Mouse (Mus musculus) neural tube, embryonic 10.5 days (tissue): ENCODE data around the gene Vangl2.

ENCODE experiments used
- DNase-seq: peaks from one replicate; pipeline ENCODE4 v3.0.0-alpha.2; 2017; ENCODE audit warnings: low spot score; ENCODE audit errors: extremely low spot score

Vangl2 gene

DNA sequence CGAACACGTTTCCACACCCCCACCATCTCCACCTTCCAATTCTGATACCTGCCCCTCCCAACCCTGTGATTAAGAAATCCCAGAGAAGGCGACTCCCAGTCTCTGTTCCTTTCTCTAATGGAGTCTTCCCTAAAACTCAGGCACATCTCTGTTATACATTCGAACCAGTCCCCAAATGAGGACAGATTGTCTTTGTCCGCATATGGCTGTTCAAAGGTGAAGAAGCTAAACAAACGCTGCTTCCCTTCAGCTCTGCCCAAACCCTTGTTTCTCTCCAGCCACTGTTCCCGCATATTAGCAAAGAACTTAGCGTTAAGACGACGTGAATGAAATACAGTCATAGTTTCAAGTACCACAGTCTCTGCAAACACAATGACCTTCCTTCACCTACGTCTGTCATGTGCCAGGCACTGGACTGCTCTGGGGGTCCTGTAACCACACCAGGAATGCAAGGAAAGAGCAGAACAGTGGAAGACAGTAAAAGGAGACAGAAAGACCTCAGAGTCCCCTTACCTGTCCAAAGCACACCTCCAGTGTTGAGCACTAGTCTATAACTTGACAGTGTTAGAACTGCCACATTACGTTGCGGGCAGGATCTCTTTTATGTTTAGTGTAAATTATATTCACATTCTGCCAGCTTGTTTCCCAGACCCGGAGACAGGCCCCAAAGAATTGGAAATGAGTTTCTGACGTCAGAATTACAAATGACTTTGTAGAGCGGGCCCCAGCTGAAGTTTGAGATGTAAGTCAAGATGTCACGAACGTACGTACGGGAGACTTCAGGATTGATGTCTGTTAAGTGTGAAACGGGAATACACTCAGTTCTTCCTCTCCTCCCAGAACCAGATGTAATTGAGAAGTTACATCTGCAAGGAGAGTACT is at the start of gene Vangl2:
Vangl2 (minus strand) TSS at position 51 of the 882 bp plus-strand sequence.
- no peak for DNase-seq

DNA sequence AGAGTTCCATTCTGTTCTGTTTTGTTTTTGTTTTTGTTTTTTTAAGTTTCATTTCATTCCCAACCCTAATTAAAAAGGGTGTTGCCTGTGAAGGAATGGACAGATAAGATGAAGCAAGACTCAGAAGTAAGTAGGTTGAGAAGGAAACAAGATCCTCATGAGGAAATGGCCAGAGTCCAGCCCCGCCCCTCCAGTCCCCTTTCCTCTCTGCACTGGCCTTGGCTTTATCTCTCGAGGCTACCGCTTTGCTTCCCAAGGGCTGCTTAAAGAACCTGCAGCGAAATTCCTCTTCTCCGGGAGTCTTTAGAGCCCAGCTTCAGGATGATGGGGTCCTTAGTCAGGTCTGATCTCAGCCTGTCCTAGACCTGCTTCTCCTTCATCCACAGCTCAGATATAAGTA is 49.7 kb upstream of the Vangl2 start:
- no peak for DNase-seq

DNA sequence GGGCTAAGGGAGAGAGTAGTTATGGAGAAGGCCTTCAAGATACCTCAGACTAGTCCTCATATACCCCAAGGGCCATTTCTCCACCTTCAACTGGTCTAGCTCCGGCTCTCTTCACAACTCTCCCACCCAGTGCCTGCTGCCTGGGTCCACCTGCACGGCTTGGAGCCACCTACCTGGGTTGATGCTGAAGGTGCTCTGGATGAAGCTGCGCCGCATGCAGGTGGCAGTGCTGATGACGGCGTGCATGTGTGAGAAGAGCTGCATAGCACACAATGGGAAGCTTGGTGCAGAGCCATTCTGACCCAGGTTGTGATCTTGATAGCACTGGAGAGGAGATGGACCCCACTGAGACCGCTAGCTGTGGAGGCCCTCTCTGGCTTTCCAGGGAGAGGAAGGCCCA is 44.4 kb upstream of the Vangl2 start:
- no peak for DNase-seq

DNA sequence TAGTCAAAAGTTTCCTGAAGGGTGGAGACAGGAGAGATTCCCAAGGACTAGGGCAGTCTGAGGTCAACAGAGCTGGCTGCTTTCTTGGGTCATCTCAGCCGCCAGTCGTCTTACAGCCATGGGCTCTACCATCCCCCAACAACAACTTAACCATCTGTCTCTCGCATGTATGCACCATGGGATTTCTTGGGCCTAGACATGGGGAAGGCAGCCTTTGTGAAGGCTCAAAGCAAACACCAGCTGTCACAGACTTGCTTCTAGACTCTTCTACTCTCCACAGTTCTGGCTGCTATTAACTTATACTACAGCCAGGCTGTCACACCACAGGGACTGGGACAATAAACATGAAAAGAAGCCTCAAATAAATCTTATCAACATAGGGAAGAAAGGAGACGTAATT is 43.3 kb upstream of the Vangl2 start:
- no peak for DNase-seq

DNA sequence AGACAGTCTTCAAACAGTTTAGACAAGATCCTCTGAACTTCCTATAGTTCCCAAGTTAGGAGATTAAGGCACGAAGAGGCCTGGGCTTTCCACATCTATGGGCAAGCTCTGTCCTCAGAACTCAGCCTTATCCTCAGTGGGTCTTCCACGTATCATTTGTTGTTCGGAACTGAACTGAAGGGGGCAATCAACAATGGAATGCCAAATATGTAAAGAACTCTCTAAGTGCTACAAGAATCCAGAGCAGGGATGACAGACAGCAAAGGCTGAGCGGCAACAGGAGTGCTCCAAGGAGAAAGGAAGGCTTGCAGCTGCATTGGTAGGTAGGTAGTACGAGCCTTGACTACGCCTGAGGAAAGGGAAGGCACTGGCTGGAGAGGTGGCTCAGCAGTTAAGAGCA is 42.0 kb upstream of the Vangl2 start:
- DNase-seq: no peak

DNA sequence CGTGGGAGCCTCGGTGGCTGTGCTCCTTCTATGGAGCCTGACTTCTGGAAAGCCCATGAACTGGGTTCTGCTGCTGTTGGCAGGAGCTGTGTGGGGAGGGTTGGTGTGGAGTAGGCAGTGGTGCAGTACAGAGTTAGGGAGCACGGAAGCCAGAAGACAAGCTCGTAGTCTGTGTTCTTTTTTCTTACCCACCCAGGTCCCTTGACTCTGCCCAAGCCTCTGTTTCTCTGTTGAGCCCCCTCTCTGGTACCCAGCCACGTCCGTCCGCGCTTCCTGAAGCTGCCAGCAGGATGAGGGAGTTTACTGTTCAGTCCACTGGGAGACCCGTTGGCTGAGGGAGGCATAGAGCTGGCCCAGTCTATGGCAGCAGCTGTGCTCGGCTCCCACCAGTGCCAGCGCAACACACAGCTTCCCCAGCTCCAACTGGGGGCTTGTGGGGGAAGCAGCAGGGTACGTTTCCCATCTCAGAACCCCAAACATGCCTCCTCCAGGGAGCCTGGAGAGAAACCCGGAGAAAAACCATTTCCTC is 36.4 kb upstream of the Vangl2 start:
- no peak for DNase-seq

DNA sequence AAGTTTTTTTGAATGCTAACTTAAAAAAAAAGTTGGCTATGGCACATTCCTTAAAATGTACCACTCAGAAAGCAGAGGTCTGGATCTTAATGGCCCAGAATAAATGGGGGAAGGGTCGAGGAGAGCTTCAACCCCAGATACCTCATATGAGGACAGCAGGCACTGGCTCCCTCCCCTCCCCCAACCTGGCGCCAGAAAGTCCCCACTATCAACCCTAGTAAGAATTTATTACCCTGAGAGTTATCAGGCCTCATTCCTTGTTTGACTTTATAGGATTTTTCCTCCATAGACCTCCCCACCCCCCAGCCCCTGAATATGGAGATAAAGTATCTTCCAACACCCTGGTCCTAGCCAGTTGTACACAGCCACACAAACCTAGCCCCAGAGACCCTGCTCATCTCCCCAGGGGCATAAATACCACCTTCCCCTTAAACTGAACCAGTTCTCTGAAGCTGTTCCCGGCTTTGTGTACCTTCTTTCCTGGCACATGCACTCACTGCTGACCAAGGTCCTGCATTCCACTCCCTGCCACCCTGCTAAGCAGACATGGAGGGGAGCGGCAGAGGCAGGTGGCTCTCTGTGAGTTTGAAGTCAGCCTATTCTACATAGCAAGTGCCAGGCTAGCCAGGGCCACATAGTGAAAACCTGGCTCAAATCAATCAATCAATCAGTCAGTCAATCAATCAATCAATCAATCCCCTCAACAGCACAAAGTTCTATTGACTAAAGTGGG is 35.2 kb upstream of the Vangl2 start:
- DNase-seq: no peak

DNA sequence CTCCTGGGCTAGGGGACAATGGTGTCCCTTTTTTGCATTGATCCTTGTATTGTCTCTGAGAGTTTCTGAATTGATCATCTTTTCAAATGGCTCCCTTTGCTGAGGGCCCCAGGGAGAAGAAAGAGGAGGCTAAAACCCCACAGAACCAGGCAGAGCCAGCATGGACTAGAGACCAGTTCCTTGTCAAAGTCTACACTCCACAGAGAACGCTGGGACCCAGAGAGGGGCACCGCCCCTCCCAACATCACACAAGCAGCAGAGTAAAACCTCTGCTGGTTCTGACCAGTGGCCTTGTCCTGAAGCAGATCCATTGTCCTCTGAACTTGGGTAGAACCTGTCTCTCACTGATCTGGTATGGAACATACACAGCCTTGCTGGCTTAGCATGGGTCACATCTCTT is 33.9 kb upstream of the Vangl2 start:
- no peak for DNase-seq

DNA sequence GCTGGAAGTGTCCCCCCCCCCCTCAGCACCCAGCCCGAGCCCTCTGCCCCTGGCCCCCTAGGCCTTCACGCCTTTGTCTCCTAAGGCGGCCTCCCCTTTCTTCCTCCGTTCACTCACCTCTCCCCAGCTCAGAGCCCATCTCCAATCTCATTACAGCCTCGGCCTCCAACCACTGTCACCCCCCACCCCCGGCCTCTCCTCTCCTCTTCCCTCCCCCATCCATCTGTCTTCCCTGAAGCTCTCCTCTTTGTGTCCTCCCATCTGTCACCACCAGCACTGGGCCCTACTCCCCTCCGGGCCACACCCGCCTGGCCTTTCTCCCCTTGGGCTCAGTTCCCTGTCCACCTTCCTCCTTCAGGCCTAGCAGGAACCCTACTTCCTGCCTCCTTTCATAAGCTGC is 33.0 kb upstream of the Vangl2 start:
- no peak for DNase-seq

DNA sequence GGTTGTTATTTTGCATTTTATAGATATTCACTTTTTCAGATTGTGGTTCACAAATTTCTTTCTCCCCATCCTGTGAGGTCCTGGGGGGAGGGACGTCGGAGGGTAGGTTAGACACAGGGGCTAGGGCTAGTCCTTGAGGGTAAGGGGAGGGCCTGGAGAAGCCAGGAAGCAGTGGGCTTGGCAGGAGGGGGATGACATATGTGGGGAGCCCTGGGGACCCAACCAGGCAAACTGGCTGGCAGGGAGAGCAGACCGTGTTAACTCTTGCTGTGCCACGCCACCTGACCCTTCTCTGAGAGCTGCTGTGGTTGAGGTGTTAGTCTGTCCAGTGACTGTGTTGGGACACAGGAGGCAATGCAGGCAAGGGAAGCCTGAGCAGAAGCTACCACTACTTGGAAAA is 32.4 kb upstream of the Vangl2 start:
- no peak for DNase-seq

DNA sequence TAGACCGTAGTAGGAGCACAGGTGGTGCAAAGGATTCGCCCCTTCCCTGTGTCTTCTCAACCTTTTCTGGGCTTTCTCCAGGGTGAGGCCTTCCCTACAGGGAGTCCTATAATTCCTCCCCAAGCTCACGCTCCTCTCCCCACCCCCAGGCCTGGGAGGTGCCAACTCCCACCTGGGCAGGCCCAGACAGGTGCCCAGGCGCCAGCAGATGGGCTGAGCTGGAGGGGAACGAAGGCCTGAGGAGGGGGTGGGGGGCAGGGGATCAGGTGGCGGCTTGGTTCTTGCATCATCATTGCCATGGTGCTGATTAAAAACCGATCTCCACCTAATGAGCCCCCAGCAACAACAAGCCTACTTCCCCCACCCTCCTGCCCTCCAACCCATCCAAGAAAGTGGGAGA is 30.6 kb upstream of the Vangl2 start:
- DNase-seq: no peak

DNA sequence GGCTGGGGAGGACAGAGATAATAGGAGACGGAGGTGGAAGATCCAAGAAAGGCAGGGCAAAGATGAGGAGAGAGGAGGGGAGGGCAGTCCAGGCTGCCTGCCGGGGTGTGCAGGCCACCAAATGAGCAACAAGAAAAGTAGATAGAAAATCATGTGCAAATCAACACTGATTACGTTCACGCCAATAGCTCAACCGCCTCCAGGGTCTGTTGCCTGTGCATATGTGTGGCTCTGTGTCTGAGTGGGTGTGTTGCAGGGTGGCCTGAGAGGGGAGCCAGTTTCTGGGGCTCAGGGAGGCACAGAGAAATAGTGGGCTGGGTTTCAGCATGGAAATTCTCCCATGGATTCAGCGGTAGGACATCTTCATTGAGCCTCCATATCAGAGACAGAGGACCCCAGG is 30.1 kb upstream of the Vangl2 start:
- no peak for DNase-seq

DNA sequence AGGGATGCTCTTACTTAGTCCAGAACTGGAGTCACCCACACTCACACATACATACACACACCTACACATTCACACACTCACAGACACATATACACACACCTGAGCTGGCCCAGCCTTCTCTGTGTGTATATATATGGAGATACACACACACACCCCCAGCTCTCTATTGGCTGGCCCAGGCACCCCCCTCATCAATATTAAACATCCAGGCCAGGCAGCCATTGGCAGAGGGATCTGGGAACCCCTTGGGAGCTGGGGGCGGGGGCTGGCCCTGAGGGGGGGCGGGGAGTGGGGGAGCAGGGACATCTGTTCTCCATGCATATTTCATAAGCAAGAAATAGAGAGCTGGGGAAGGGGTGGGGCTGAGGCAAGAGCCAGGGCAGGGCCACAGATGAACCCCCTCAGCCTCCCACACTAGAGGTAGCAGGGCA is 29.3 kb upstream of the Vangl2 start, which contains the start of gene Nhlh1:
Nhlh1 (minus strand) TSS at position 83 of the 431 bp plus-strand sequence.
- DNase-seq: no peak

DNA sequence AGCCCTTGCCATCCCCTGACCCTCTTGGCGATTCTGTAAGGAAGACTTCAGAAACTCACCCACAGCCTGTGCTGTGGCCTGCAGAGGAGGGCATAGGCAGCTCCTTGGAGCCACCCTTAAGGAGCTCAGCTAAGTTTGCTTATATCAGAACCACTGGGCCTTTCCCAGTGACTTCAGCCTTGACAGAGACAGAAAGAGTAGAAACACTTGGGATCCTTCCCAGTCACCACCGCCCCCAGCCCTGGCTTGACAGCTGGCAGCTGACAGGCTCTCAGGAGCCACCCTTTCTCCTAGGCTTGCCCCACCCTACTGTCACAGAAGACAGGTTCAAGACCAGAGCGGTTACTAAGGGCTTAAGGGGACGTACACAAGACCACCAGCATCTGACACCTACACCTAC is 28.0 kb upstream of the Vangl2 start:
- DNase-seq: no peak

DNA sequence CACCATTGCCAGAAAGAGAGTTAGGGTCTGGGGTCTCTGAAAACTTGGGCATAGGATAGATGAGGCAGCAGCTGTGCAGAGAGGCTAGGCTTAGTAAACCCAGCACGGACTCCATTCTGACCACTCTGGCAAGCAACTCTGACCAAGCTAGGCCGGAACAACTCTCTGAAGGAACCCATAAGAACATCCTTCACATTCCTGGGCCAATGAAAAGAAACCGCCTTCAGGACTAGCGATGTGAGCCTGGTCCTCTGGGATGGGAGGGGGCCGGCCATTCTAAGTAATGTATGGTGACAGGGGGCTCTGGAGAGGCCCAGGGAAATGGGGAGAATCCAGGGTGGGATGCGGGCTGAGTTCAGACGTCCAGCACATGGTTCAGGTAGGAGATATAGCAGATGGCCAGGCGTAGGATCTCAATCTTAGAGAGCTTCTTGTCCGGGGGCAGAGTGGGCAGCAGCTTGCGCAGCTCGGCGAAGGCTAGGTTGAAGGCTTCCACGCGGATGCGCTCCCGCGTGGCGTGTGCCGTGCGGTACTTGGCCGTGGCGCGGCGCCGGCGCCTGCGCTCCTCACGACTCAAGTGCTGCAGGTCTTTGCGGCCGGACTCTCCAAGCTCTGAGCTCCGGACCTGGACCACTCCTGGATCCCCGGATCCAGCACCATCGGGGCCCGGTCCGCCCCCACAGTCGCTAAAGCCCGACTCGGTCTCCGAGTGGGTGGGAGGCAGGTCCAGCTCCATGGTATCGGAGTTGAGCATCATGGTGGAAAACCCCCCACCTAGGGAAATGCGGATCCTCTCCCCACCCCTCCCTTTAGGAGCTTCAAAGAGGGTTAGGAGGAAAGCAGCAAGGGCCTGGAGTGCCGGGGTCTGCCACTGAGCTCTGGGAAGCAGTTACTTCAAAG is 25.5 kb upstream of the Vangl2 start:
- peak; percentile 50 for DNase-seq

DNA sequence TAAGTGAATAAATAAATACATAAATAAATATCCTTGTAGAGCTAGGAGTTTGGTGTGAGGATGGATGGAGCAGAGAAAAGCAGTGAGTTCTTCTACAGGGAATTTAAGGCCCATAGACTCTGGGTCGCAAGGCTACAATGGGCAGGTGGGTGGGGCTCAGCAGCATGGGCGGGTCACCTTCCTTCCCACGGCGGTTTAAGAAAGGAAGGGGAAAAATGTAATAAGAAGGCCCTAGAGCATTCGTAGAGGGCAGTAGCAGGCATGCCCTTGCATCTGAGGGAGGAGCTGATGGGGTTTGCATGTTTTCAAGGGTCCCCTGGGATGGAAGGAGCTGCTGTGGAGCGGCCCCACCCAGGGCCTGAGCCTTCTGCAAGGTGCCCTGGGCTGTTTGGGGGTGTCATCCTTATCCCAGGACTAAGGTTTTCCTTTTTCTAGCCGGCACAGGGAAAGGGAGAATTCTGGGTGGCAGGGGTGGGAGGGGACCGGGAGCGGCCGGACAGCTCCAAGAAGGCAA is 24.6 kb upstream of the Vangl2 start:
- DNase-seq: no peak

DNA sequence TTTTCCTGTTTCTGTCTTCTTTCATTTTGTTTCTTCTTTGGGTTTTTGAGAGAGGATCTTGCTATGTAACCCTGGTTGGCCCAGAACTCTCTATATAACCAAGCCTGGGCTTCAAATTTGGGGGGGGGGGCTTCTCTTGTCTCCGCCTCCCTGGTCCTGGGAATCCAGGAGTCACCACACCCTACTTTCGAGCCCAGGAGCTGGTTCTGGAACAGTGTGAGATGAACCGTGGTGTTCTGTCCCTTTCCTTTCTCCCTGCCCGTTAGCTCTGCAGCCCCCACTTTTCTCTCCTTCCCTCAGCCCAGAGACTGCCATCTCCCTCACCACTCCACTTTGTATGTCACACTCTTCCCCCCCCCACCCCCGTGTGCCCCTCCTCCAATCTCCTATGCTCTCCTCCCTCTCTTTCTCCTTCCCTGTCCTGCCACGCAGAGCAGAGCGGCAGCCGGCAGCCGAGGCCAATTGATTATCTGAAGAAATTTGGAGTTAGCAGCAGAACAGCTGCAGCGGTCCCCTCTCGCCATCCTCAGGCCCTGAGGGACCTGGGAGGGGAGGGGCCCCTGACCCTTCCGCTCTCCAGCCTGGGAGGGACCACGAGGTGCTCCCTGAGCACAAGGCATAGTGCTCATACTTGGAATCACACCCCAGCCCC is 21.0 kb upstream of the Vangl2 start:
- DNase-seq: peak; percentile 62

DNA sequence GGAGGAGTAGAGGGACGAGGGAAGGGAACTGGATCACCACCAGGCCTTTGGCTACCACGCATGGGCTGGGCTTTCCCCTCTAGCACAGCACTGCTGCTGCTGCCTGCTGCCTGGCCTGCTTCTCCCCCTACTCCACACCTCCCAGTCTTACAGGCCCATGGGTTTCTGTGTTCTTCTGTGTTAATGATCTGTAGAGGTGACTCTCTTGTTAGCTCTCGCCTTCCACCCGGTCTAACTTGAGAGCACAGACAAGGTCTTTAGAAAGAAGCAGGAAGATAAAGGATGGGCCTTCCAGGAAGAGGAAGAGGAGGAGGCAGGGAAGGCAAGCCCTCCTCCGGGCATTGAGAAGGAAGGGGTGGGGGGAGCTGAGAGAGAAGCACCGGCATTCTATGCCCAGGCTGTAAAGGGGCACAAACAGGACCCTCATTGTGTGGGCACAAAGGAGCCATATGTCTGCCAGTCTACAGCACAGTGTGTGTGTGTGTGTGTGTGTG is 20.0 kb upstream of the Vangl2 start:
- DNase-seq: no peak

DNA sequence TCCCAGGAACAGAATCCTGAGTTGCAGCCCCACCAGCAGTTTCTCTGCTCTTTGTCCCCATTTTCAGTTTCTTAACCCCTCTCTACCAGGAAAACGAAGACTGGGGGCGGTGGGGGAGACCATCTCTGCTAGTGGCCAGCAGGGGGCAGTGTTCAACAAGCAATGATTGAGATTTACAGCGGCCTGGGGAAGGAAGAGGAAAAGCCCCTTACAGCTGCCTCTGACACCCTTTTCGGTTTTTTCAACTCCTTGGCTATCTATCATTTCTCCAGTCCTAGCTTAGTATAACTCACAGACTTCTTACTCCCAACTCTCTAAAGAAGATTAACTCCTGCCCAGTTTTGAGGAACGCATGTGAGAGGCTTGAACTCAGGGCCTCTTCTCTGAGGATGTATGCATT is 18.7 kb upstream of the Vangl2 start:
- peak; percentile 87 for DNase-seq

DNA sequence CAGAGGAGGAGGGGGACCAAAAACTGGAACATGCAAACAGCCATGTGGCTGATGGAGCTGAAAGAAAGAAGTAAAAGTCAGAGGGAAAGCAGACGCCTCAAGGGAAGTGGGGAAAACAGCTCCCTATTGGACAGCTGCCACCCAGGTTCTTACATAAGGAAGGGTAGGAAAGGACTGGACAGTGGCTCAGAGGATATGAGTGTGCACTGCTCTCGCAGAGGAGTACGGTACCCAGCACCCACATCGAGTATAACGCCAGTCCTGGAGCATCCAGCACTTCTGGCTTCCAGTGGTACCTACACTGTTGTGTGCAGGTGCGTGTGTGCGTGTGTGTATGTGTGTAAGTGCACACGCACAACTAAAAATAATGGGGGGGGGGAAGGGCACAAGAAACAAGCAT is 18.2 kb upstream of the Vangl2 start:
- DNase-seq: no peak
